Mouse (Mus musculus): ENCODE results near the gene Apcs.

The Apcs gene

DNA sequence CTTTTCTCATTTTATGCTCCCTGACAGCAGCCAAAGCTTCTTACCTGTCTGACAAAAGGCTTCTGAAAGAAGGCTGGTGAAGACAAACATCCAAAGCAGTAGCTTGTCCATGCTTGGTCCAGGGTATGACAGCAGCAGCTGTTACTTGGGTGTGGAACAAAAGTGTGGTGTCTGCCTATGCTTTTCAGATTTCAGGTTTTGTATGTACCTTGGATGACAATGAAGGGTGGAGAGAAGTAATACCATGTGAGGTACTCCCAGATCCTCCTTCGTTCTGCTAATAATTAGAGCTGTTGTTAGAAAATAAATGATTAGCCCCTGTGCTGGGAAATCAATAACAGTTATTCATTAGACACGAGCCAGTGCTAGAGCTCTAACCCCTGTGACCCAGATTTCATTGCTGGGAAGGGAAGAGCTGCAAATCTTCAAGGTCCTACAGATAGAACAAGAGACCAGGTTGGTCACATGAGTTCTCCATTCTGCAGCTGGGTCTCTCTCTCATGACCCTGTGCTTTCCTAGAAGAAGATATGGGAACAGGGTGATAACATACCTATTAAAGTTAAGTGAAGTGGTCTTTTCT is at the start of gene Apcs:
TSS of gene Apcs (minus strand) at position 265 of the 581 bp plus-strand sequence.
- DNase-seq, result peak; percentile 7

DNA sequence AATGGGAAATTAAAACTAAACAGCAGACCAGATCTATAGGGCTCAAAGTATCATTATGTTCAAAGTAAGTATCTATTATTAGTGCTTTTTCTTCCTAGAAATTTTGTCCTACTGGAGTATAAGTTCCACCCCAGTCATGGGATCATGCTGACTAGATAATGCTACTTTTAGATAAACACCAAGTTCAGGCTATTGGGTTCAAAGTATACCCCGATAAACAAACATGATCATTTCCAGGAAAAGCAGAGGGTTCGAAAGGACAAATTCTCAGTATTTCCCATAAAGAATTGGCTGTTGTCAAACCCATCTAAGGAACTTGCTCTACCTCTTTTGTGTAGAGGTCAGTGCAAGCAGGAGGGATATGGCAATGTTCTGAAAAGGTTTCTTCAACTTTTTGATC is 37.4 kb upstream of the Apcs start:
- DNase-seq, result no peak

DNA sequence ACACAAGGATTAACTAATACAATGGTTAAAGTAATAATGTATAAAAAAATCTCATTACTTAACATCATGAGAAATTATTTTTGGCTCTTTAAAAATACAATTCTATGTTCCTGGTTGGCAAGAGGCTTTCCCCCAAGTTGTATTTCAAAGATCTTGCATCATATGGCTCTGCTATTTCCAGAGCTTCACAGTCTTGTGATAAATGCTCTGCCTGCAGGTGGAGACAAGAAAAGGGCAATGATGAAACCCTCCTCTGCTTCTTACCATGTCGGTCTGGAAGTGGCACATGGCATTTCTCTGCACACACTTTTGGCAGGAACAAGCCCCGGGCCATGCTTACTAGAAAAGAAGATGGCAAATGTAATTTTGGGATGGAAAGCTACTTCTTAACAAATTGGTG is 23.6 kb upstream of the Apcs start:
- no peak for DNase-seq

DNA sequence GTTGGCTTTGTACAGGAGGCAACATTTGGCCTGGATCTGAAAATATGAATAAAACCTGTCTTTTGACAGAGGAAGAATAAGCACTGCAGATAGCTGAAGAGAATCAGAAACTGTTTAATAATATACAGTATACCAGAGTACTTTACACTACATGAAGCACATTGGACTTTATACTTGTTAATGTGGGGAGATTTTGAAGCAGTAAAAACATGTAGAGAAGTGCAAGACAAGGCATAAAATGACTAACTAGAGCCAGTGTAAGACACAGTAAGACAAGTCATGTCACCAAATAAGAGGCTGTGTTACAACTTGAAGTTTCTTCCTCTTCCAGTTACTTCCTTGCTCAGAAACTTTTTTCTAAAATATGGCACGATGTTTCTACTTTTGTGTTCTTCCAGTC is 22.3 kb upstream of the Apcs start:
- no peak for DNase-seq

DNA sequence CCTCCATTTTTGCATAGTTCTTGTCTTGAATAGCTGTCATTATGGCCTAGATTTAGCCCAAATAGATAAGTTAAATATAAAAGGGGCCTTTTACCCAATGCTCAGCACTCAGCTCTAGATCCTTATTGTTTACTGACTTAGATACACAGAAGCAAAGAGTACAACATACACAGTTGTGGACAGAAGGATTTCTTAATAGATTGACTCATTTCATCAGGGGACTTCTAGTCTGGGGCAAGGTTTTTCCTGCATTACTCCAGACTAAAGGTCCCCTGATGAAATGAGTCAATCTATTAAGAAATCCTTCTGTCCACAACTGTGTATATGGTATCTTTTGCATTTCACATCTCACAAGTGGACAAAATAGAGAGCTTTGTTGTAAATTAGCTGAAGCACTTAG is 8.5 kb upstream of the Apcs start:
- no peak for DNase-seq

DNA sequence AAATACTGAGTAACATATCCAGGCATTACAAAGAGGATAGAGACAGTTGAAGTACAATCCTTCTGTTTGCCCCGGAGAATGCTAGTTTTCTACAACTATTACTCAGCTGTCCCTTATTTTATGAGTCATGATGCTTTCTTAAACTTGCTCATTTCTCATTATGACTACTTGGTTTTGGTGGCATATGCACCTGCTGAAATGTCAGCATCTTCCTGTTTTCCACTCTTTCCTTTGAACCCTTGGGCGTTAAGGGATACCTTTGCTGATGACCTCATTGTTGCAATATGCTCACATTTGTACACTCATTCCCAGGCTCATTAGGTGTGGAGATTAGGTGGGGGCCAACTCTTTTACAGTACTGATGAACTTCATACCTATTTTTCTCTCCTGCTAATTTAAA is 594 bp upstream of the Apcs start:
- no peak for DNase-seq

DNA sequence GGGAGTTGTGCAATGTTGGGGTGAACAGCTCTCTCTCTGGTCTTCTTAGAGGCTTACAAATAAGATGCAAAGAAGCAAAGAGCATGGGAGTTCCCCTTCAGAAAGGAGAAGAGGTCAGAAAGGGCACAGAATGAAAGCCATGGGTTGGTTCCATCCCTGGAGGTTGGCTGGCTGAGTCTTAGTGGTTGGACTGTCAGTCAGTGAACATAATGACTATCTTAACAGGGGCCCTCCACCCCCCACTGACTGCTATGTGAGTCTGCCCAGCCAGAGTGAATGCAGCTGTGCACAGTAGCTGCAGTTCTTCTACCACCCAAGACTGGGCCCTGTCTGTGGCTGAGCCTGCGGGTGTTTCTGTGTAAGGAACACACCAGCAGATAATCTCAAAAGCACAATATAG is 18.2 kb downstream of the Apcs start:
- peak; percentile 5 for DNase-seq

DNA sequence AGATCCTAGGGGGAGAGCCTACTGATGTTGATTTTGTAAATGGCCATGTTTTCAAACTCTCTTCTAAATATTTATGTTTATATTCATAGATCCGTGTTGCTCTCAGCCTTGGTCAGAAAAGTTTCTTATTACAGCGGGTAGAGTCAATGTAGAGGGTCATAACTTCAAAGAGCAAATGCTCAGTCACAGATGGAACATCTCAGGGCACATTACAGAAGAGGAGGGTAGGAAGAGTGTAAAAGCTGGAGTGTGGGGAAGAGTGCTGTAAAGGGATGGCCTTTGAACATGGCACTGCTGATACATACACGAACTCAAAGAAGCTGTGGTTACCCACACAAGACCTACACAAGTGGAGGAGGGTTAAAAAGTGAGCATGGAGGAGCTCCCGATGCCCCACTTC is 19.6 kb downstream of the Apcs start:
- no peak for DNase-seq

DNA sequence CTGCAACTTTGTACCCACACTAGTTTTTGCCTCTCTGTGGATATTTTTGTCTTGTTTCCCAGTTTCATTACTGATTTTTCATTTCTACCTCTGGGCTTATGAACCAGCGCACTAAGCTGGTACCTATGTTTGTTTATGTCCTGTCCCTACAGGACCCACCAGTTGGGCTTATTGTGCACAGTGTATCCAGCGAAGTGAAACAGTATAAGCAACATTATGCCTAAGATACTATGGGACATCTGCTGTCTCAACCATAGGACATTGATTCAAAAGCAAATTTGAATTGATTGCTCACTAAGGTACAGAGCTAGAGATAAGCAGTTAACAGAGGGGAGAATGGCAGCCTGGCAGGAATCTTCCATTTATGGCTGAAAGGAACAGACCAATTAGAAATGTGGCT is 46.7 kb downstream of the Apcs start:
- DNase-seq, result no peak

DNA sequence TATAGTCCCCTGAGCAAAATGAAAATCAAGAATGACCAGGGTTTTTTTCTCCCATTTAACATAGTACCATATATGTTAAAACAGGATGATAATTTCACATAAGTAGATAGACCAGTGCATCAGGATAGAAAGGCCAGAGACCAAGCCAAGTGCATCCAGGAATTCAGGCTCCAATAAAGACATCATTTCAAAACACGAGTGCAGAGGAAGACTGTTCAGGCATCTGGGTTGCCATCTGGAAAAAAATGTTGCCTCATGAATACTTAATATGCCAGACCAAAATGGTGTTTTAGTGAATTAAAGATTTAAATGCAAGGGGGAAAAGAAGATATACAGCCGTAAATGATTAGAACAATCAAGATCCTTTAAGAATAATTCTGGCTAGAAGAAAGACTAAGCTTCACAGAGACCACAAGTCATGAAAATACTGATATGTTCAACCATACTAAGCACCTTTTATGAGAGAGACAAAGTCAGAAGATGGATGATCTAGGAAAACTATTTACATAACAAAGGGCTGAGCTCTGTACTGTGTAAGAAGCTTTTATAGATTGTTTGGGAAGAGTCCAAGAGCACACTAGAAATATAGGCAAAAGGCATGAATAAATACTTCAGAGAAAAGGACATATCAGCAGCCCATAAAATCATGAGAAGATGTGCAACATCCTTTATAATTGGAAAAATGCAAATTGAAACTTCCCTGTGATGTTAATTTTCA is 47.6 kb downstream of the Apcs start:
- no peak for DNase-seq

Data from kidney, postnatal 10 days (tissue).